Mouse (Mus musculus) adrenal gland, postnatal 36 days (tissue): ENCODE measurements at regions not wholly inside any gene's neighbourhood (a gene's known extent, or its start where the extent isn't known, plus 50 kb on each side); places are given as distances from the start of the nearest gene placed in this dataset.

Experiments
- DNase-seq, 2 experiments: peaks; one replicate each; pipeline ENCODE4 v3.0.0; 2021; ENCODE audit warnings: mixed read lengths in 1 of 2

DNA sequence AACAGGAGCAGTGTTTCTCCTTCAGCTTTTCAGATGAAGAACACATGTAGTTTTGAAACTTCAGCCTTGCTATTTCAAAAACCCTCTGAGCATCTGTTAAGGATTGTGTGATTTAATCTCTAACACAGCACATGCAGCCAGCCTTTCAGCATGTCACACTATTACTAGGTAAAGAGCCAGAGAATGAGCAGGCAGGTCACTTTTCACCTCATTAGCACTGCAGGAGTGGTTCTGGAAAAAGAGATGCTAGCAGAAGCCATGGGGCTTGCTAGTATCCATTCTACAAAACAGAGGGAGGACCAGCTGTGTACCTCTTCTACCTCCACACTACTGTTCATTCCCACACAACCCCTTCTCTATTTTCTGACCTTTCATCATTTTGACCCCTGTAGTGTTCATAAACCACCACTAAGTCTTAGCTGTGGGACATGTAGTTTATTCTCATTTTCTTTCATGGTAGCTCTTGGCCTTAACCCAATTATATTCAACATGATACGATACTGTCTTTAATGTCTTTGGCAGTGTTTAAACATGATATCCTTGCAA is 535.1 kb upstream of the Alcam start:
- no peak for DNase-seq

DNA sequence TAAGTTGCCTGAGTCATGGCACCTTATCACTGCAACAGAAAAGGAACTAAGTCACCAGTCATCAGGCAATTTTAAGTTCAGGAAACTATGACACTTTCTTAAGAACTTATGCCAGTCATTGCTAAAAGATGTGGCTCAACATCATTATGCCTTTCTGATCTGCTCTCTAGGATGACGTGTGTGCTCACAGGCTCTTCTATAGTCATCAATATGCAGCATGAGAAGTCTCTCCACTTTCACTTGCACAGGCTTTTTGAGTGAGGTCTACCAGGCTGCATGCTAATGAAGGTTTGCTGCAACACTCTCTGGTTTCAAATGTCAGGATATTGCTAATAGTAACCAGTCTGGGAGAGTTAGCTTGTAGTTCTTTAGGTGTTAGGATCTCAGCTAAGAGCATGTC is 530.5 kb upstream of the Alcam start:
- DNase-seq, result no peak

DNA sequence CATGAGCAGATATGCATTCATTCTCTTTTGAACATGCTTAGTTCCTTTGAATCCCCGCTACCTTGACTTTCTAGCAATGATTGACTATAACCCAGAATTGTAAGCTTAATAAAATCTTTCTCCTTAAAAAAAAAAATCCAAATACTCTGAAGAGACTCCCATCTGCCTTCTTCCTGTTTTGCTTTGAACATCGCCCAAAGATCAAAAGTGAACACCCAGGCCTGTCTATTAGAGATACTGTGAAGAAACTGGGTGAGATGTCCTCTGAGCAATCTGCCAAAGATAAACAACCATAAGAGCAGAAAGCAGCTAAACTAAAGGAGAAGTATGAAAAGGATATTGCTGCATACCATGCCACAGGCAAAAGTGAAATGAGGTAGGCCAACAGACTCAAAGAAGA is 527.1 kb upstream of the Alcam start:
- no peak for DNase-seq

DNA sequence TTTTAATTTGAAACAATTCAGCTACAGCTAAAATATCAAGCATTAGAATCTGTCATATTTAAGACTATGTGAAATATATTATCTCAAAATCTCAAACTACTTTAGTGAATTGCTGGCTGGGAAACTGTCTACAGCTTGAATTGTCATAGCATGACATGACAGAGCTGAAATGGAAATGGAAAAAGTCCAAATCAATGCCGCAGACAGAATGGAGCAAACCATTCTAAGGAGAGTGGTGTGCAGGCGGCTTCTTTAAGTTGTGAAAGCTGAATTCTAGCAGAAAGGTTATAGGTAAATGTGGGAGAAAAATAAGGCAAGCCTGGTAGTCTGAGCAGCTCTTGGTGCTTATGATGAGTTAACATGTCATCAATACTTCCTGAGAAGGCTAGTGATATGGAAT is 518.9 kb upstream of the Alcam start:
- DNase-seq, result no peak

DNA sequence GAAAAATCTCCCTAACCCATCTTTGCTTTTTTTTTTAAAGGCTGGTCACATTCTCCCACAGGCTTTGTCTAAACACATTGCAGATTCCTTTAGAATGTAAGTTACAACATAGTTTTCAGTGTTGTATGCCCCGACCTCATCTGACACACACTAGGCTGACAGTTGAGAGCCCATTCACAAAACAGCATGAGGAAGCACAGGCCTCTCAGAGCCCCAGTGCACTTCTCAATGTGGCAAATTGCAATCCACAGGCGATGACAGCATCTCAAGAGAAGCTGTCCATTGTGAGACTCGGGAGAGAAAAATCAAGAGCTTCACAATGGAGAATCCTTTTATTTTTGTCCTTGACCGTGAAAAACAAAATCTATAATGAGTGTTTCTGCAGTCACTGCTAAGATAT is 493.8 kb upstream of the Alcam start:
- no peak for DNase-seq

DNA sequence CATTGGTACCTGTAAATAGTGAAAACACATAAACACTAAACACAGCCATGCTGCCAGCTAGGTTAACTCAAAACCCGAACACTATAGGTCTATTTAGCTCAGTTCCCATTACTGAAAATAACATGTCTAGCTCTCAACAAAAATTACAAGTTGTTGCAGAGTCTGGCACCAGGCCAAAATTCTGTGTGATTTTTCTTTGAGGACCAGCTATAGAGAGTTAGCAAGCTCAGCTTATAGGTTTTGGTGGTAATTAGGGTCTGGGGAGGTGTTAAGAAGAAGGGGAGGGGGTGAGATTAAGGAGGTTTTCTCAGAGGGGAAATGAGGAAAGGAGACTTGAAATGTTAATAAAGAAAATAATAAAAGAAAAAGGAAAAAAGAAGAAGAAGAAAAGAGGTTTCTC is 480.9 kb upstream of the Alcam start:
- no peak for DNase-seq

DNA sequence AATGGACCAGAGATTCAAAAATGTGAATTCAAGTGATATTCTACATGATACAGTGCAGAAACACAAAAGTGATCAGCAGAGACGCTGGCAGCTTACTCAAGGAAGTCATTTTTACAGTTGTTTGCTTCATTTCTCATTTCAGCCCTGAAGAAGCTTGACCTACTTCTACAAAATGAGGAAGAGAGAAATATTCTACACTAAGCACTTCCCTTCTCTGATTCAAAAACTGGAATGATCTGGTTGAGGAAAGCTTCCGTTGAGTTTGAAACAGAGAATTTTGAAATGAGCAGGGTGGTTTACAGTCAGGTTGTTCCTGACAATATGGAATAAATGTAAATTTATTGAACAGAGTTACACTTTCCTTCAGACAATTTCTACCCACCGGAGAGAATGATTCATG is 478.1 kb upstream of the Alcam start:
- no peak for DNase-seq

DNA sequence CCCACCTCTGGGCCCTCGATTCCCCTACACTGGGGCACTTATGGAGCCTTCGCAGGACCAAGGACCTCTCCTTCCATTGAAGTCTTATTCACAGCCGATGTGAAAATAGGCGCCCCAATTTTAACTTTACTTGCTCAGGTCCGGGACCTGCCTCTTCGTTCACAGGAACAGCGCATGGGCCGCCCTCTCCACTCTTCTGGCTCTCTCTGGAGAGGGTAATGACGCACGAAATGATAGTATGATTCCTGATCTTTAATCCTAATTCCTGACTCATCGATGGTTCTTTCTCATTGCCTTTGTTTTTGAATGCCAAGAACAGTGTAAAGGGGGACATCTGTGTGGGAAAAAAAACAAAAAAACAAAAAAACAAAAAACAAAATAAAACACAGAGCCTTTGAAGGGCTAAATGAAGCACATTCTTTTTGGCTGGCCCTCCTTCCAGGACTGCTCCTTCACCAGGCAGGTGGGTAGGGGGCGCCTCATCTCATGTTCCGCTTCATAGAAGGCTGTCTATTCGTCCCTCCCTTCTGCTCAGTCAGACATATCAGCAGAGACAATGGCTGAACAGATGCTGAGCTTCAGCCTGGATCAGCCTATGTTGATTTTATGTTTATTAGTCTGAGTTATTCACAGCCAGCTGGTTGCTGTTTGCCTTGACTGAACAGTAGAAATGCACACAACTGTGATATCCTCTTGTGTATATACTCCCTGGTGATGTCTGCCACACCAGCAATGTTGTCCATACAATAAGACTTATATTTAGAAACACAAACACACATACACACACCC is 438.8 kb upstream of the Alcam start:
- DNase-seq, result no peak

DNA sequence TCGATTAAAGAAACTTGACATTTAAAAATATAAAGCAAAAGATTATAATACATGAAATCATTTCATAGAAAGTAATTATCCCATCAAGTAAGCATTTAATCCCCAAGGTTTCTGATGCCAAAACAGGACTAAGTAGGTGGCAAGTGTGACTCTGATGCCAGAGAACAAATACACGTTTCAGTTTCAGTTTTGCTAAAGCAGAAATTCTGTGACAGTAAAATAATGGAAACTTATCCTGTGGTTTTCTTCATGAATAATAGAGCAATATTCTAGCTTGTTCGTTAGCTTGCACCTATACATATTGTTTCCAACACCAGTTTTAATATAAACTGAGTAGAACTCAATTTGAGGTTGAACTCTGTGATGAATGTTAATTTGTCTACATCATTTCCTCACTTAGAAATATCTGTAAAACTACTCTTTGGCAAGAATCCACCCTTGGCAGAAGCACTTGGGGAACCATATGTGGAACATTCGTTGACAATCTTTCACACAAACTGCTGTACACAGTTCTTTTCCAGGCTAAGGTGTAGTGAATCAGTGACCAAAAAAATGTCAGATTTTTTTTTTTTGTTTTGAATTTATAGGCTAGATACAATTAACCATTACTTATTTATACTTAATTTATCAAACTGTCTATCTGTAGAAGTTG is 425.7 kb upstream of the Alcam start:
- DNase-seq, result no peak

DNA sequence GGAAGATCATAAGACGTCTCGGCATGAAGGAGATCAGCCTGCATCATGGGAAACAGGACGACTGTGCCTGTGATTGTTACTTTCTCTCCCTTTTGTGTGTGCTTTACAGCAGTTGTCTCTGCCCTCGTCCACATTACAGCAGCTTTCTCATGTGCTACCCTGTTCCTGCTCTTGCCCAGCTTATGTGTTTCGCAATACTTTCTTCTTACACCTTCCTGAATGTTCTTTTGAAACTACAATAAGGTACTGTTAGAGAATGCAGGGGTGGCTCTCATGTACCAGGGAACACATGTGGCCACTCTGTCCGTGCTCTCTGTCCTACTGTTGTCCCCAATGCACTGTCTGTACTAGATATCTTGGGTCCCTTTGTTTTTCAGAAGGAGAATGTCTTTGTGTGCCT is 414.0 kb upstream of the Alcam start:
- DNase-seq, result no peak

DNA sequence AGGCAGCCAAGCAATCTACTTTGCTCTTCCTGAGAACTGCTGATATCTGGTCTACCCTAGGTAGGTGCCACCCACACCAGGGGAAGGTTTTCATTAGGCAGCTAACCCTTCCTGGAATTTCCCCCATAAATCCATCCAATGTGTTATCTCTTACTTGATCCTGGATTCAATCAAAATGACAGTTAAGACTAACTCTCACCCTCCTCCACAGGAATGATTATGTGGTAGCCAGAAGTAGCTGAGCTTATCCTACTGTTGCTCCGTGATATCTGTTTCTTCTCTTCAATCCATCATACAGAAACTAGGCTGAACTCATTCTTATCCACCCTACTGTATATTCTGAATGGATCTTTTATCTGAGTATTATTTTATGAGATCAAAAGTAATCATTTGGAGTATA is 409.7 kb upstream of the Alcam start:
- no peak for DNase-seq

DNA sequence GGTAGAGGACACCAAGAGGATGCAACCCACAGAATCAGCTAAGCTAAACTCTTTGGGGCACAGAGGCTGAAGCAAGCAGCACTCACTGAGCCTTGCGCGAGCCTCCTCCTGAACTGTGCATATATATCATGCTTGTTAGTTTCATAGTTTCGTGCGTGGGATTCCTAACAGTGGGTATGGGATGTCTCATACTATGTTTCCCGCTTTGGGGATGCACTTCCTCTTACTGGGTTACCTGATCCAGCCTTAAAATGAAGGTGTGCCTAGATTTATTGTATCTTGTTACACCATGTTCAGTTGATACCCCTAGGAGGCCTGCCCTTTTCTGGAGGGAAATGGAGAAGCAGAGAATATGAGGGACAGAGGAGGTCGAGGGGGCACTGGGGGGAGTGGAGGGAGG is 407.4 kb upstream of the Alcam start:
- DNase-seq, result no peak

DNA sequence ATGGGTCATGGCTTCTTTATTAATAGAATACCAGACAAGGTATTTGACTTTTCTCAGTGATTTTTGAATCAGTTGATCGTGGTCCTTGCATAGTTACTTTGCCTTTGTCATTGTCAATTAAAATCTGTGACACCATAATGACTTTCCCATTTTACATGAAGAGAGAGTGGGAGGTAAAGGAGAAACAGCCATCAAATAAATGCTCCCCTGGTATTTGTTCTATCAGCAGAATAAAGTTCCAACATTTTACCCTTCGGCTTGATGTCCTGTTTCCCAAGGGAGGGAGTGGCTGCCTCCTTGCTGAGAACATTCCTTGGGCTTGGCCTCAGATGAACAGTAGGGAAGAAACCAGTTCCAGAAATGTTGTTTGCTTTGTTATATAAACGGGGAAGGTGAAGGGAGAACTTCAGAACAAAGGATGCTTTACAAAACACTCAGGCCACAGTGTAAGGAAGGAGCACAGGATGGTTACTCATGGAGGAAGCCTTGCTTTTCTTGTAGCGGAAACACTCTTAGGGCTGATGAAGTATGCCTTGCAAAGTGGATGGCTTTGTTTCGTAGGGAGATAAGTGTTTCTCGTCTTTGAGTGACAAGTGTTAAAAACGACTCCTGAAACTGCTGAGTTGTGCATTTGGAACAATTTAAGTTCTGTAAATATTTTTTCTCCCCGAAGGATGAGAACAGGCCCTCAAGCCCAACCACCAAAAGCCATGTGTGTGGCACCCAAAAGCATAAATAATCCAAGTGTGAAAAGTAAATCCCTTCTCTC is 404.8 kb upstream of the Alcam start:
- no peak for DNase-seq

DNA sequence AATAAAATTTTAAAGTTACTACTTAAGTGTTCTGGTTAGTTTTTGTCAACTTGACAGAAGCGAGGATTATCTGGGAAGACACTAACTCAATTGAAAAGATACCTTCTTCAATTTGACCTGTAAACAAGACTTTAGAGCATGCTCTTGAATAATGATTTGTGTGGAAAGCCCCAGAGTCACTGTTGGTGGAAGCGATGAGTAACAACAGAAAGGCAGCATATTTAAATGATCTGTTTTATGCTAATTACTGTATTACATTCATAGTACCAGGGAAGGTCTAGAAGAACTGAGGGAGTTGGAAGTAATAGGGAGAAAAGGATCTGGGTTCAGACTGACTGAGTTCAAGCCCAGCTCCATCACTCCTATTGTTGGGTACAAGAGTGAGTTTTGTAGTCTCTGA is 397.3 kb upstream of the Alcam start:
- DNase-seq, result no peak

DNA sequence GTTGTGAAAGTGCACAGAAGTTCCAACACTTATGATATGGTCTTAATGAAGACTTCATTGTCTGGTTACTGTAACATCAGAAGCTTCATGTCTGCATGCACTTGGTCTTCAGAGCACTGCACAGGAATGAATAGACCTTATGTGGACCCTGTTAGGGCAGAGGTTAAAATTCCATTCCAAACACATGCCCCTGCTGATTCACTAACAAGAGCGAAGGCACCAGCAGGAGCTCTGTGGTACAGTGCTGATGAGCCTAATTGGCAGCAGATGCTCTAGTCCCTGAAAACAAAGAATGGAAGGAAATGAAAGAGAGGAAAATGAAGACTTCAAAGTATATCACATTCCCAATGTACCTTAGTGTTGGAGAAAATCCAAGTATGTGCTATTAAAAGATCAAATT is 365.1 kb upstream of the Alcam start:
- DNase-seq, result no peak

DNA sequence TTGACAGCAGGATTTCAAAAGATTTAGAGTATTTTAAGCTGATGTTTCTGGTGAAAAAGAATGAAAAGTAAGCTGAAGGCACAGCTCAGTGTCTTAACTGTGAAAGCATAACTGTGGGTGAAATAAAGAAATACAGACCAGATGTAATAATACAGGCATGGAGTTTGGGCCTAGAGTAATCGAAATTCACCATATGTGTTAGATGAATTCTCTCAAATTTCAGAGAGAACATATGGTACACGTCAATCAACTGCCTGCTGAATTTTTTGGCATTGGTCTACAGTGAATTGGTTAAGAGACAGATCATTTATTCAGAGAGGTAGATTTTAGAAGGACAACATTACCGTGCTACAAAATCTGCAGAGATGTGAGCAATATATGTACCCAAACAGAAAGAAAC is 357.3 kb upstream of the Alcam start:
- no peak for DNase-seq

DNA sequence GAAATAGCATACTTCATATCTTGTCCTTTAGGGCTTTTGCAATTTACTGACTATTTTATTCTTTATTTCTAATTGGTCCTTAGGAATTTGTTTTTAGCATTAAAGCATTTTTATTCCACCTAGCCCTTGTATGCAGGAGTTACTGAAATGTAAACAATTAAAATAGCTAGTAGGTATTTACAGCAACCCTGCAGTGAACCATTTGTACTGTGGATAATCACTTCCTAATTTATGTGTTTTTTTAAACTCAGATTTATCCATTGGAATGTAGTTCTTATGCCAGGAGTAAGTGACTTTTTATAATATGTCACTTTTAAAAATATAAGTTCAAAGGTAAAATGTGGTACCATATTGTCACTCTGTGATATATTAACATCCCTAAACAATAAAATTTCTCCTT is 350.5 kb upstream of the Alcam start:
- DNase-seq, result no peak

DNA sequence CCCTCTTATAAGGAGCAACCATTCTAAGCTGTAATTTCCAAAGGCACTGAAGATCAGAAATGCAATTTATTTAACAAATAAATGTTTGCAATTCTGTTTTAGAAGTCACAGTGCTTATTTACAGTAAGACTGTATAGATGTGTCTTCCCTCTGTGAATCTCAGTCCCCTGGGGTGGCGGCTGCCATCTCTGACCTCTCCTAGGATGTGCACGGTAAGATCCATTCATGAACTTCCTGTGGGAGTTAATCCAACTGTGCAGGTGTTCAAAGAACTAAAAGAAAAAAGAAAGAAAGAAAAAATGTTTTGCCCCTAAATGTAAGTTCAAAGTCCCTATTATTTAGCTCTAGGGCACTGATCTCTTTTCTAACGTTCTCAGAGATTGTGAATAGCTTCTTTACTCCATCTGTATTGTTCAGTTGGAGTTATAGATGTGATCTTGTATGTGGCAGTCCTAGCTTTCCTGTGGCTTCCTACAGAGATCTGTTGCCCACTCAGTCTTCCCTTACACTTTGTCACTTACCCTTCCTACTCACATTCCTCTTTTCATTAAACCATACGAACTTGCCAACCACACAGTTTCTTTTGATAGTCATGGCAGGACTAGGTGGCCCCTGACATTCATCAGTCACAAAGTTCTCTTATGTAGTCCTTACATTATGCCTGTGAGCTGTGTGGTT is 346.0 kb upstream of the Alcam start:
- DNase-seq, result no peak

DNA sequence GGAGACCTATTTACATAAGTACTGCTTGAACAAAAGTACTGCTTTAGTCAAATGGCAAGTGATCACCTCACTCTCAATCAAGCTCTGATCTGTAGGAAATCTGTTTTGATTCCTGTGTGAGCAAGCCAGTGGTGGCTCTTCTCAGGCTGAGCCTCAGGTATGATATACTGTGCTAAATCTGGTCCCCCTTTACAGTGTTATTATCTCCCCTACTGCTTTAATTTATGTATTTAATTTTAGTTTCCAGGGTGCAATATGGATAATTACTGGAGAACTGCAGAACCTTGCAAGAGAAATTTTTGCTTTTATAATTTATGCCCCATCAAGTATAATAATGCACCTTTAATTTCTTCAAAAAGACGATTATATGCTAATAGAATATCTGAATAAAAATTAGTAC is 341.3 kb upstream of the Alcam start:
- no peak for DNase-seq

DNA sequence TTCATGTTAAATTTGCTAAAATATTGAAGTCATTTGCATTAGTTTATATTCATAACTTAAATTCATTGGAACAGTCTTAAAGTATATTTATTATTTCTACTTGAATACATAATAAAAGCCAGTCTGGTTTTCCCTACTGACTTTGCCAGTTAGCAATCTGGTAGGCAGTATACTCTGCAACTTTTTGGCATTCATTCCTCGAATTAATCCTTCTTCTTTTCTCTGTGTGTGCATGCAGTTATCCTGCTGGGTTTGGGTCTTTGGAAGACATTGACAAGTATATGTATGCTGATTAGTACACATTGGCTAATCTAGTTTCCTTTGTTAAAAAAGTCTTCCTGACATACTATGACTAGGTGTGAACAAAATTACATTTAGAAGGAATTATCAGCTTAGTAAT is 336.1 kb upstream of the Alcam start:
- no peak for DNase-seq

DNA sequence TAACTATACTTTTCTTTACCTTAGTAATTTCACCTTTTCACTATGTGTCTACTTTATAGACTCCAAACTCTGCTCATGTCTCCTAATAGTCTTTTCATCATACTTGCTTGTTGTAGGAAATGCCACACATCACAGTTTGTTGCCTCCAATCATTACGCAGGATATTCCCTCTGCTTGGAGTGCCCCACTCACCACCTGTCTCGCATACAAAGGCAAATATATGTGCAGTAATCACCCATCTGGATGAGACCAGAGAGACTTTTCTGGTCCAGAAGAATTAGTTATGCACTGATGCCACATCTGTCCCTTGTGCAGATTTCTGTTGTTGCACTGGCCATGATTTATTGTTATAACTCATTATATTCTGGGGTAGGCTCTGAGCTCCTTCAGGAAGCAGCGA is 293.9 kb upstream of the Alcam start:
- DNase-seq, result no peak

DNA sequence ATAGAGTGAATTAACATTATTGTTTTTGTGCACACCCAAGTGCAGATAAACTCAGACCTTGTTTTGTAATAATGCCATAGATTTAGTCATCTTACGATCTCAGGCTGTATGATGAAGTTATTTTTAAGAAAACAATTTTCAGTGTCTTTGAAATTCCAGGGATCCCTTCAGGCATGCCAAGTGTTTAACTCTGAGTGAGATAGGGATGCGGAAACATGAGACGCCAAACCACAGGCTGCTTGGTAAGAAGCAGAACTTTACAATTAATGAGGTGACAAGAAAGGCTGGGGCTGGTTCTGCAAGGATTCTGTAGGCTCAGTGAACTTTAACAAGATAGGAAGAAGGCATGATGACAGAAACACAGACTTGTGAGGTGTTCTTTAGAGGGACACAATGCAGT is 292.3 kb upstream of the Alcam start:
- no peak for DNase-seq

DNA sequence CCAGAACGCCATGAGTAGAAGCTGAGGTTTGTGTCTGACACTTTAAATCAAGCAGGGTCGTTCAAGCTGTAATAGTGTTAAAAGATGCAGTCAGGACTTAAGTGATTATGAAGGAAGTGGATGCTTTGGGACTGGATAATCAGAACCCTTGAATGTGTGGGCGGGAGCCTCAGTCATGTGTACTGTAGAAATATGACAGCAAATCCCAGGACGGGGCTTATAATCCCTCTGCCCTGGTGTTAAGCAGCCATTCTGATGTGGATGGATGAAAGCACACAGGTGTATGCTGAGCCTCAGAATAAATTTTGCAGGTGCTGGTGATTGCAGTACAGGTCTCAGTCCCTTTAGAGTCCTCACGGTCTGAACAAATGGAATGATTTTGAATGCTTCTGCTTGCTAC is 290.8 kb upstream of the Alcam start:
- DNase-seq, result no peak
